Mouse (Mus musculus): ENCODE results near the gene Eps8l2. TPM values are rescaled to one million over a fixed set of nuclear protein-coding genes. Genes with fewer than 3 reads are reported as not detected.
A peak's percentile ranks its signal among the peaks of the same experiment; 100 is the strongest.

The Eps8l2 gene
- polyA plus RNA-seq (2015; fragmentation: Nextera tagmentation; extraction: Ambion mirVana) = 117 and 133 TPM in 2 replicates

GRCm38 (mm10) chr7:141338576-141339131 lies at the start of gene Eps8l2:
TSS of gene Eps8l2 (plus strand) at chr7:141338880.
- WGBS = 5% methylated on average over 23 of the region's 23 CpGs

DNA sequence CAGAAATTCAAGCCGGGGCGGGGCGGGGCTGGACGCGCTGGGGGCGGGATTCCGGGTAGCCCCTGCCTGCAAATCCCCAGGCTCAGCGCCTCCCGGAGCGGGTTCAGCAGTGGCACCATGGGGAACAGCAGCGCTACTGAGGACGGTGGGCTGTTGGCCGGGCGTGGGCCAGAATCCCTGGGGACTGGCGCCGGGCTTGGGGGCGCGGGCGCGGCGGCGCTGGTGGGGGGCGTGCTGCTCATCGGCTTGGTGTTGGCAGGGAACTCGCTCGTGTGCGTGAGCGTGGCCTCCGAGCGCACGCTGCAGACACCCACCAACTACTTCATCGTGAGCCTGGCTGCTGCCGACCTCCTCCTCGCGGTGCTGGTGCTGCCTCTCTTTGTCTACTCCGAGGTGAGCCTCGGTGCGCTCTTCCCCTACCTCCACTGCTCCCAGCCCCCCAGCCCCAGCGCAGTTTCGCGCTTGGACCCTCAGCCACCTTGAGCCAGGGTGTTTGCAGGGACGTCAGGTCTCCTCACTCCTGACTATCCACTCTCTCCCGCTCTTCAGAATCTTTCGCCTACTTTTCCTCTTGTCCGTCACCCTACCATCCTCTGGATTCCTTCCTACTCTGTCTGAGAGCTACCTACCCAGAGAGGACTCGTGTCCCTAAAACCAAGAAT lies 46.6 kb upstream of the Eps8l2 start, which contains the start of gene Drd4:
Gene Drd4, plus strand, starts transcription at position 86 of the 662 bp plus-strand sequence.
- Histone ChIP-seq H3K4me3 (replicated peaks) (peak within 1 kb of the TSS; percentile 52), H3K9ac (peak within 1 kb of the TSS; percentile 51), H3K4me2 (replicated peaks) (peak within 1 kb of the TSS; percentile 97), H3K36me3 (no peaks in the 10 kb centered on the region), H3K27me3 (replicated peaks) (peaks cover 50% of the 10 kb centered on the region), H3K27ac (no peak within 1 kb of the TSS), H3K4me1 (replicated peaks) (peaks cover 22% of the 10 kb centered on the region), H3K9me3 (no peaks in the 10 kb centered on the region)
- 4% methylated on average over 46 of the region's 46 CpGs for WGBS
- ATAC-seq = peak; percentile 60; the same call in 1 of the 2 replicates

More at GRCm38 (mm10) chr7:141338576-141339131, at the start of gene Eps8l2:
- Histone ChIP-seq H3K27ac (peak within 1 kb of the TSS; percentile 93), H3K9ac (peak within 1 kb of the TSS; percentile 55), H3K4me1 (replicated peaks) (peaks cover 27% of the 10 kb centered on the region; the same call in 1 of the 2 replicates), H3K4me3 (replicated peaks) (peak within 1 kb of the TSS; percentile 36), H3K36me3 (peaks cover 4% of the 10 kb centered on the region; the same call in 1 of the 2 replicates), H3K27me3 (replicated peaks) (no peaks in the 10 kb centered on the region), H3K4me2 (replicated peaks) (peak within 1 kb of the TSS; percentile 55), H3K9me3 (no peaks in the 10 kb centered on the region)
- peak; percentile 88 for ATAC-seq

- H3K4me3 ChIP-seq (replicated peaks) = peak overlapping the region; percentile 52; the same call in 1 of the 2 replicates
- no peak for ATAC-seq
- peaks cover 50% of the 10 kb centered on the region for H3K27me3 ChIP-seq (replicated peaks)
- H3K4me1 ChIP-seq (replicated peaks) = peaks cover 22% of the 10 kb centered on the region
- 54% methylated on average over 15 of the region's 15 CpGs for WGBS
- peaks cover 3% of the 10 kb centered on the region; the same call in 1 of the 2 replicates for H3K36me3 ChIP-seq
- no peak overlapping the region for H3K27ac ChIP-seq
- H3K4me2 ChIP-seq (replicated peaks) = peak overlapping the region; percentile 97
- 0 out of 2 replicates have a peak overlapping the region, but pooled peaks have one; percentile 51 for H3K9ac ChIP-seq
- no peaks in the 10 kb centered on the region for H3K9me3 ChIP-seq
Observed at GRCm38 (mm10) chr7:141292583-141293388, 45.9 kb upstream of the Eps8l2 start.

DNA sequence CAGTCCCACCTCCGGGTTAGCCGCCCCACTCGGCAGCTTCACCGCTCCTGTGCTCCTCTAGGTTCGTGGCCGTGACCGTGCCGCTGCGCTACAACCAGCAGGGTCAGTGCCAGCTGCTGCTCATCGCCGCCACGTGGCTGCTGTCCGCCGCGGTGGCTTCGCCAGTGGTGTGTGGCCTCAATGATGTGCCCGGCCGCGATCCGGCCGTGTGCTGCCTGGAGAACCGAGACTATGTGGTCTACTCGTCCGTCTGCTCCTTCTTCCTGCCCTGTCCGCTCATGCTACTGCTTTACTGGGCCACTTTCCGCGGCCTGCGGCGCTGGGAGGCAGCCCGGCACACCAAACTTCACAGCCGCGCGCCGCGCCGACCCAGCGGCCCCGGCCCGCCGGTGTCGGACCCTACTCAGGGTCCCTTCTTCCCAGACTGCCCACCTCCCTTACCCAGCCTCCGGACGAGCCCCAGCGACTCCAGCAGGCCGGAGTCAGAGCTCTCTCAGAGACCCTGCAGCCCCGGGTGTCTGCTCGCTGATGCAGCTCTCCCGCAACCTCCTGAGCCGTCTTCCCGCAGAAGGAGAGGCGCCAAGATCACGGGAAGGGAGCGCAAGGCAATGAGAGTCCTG lies 44.7 kb upstream of the Eps8l2 start:
- ATAC-seq = peak; percentile 46
- WGBS = 2% methylated on average over 53 of the region's 53 CpGs
- H3K9me3 ChIP-seq = no peaks in the 10 kb centered on the region
- H3K9ac ChIP-seq = peak overlapping the region; percentile 39
- peak overlapping the region; percentile 90 for H3K4me2 ChIP-seq (replicated peaks)
- peaks cover 22% of the 10 kb centered on the region for H3K4me1 ChIP-seq (replicated peaks)
- peak overlapping the region; percentile 39 for H3K4me3 ChIP-seq (replicated peaks)
- no peak overlapping the region for H3K27ac ChIP-seq
- peaks cover 50% of the 10 kb centered on the region for H3K27me3 ChIP-seq (replicated peaks)
- peaks cover 3% of the 10 kb centered on the region; the same call in 1 of the 2 replicates for H3K36me3 ChIP-seq

- ATAC-seq = no peak
- Histone ChIP-seq H3K27ac (no peak overlapping the region), H3K36me3 (peaks cover 3% of the 10 kb centered on the region; the same call in 1 of the 2 replicates), H3K4me3 (replicated peaks) (peak overlapping the region; percentile 39), H3K4me2 (replicated peaks) (peak overlapping the region; percentile 90), H3K4me1 (replicated peaks) (peaks cover 22% of the 10 kb centered on the region), H3K27me3 (replicated peaks) (peaks cover 50% of the 10 kb centered on the region), H3K9me3 (no peaks in the 10 kb centered on the region), H3K9ac (no peak overlapping the region)
- WGBS = 5% methylated on average over 20 of the region's 22 CpGs
Observed at GRCm38 (mm10) chr7:141294479-141294878, 44.2 kb upstream of the Eps8l2 start.

GRCm38 (mm10) chr7:141297926-141298650 lies 40.6 kb upstream of the Eps8l2 start:
- peaks cover 14% of the 10 kb centered on the region for H3K36me3 ChIP-seq
- no peak for ATAC-seq
- no peak overlapping the region for H3K4me3 ChIP-seq (replicated peaks)
- peaks cover 26% of the 10 kb centered on the region for H3K27me3 ChIP-seq (replicated peaks)
- 81% methylated on average over 3 of the region's 3 CpGs for WGBS
- peaks cover 13% of the 10 kb centered on the region for H3K4me1 ChIP-seq (replicated peaks)
- H3K4me2 ChIP-seq (replicated peaks) = no peak overlapping the region
- H3K9me3 ChIP-seq = no peaks in the 10 kb centered on the region
- H3K9ac ChIP-seq = no peak overlapping the region
- H3K27ac ChIP-seq = no peak overlapping the region

- ATAC-seq = no peak
- H3K36me3 ChIP-seq = peaks cover 20% of the 10 kb centered on the region
- H3K27me3 ChIP-seq (replicated peaks) = peaks cover 15% of the 10 kb centered on the region
- H3K9ac ChIP-seq = no peak overlapping the region
- peaks cover 5% of the 10 kb centered on the region for H3K4me1 ChIP-seq (replicated peaks)
- 94% methylated on average over 8 of the region's 8 CpGs for WGBS
- H3K4me2 ChIP-seq (replicated peaks) = no peak overlapping the region
- no peaks in the 10 kb centered on the region for H3K9me3 ChIP-seq
- H3K4me3 ChIP-seq (replicated peaks) = no peak overlapping the region
- no peak overlapping the region for H3K27ac ChIP-seq
Observed at GRCm38 (mm10) chr7:141299175-141299574, 39.5 kb upstream of the Eps8l2 start.

- 96% methylated on average over 9 of the region's 9 CpGs for WGBS
- Histone ChIP-seq H3K27me3 (replicated peaks) (no peaks in the 10 kb centered on the region), H3K9ac (no peak overlapping the region), H3K27ac (no peak overlapping the region), H3K4me3 (replicated peaks) (no peak overlapping the region), H3K36me3 (peaks cover 39% of the 10 kb centered on the region), H3K4me2 (replicated peaks) (no peak overlapping the region), H3K9me3 (no peaks in the 10 kb centered on the region; the same call in 1 of the 2 replicates), H3K4me1 (replicated peaks) (no peaks in the 10 kb centered on the region)
- ATAC-seq = no peak
Observed at GRCm38 (mm10) chr7:141301386-141301785, 37.3 kb upstream of the Eps8l2 start.

- no peak overlapping the region for H3K4me3 ChIP-seq (replicated peaks)
- WGBS = 85% methylated on average over 1 of the region's 1 CpGs
- no peak overlapping the region for H3K9ac ChIP-seq
- no peaks in the 10 kb centered on the region; the same call in 1 of the 2 replicates for H3K9me3 ChIP-seq
- no peaks in the 10 kb centered on the region for H3K4me1 ChIP-seq (replicated peaks)
- no peak overlapping the region for H3K4me2 ChIP-seq (replicated peaks)
- ATAC-seq = no peak
- H3K36me3 ChIP-seq = peaks cover 45% of the 10 kb centered on the region
- no peak overlapping the region for H3K27ac ChIP-seq
- H3K27me3 ChIP-seq (replicated peaks) = no peaks in the 10 kb centered on the region
Observed at GRCm38 (mm10) chr7:141302702-141303268, 35.9 kb upstream of the Eps8l2 start.

GRCm38 (mm10) chr7:141304537-141304936 lies 34.1 kb upstream of the Eps8l2 start:
- no peaks in the 10 kb centered on the region for H3K27me3 ChIP-seq (replicated peaks)
- no peak overlapping the region for H3K4me3 ChIP-seq (replicated peaks)
- no peak overlapping the region for H3K9ac ChIP-seq
- ATAC-seq = no peak
- no peak overlapping the region for H3K4me2 ChIP-seq (replicated peaks)
- 84% methylated on average over 4 of the region's 4 CpGs for whole genome bisulfite sequencing
- peaks cover 61% of the 10 kb centered on the region for H3K36me3 ChIP-seq
- no peak overlapping the region for H3K27ac ChIP-seq
- no peaks in the 10 kb centered on the region; the same call in 1 of the 2 replicates for H3K9me3 ChIP-seq
- no peaks in the 10 kb centered on the region for H3K4me1 ChIP-seq (replicated peaks)

GRCm38 (mm10) chr7:141314416-141314815 lies 24.3 kb upstream of the Eps8l2 start:
- Histone ChIP-seq H3K4me3 (replicated peaks) (no peak overlapping the region), H3K4me2 (replicated peaks) (no peak overlapping the region), H3K4me1 (replicated peaks) (no peaks in the 10 kb centered on the region), H3K36me3 (peaks cover 63% of the 10 kb centered on the region), H3K27me3 (replicated peaks) (no peaks in the 10 kb centered on the region), H3K9ac (no peak overlapping the region), H3K27ac (no peak overlapping the region), H3K9me3 (no peaks in the 10 kb centered on the region)
- WGBS = 94% methylated on average over 2 of the region's 2 CpGs
- ATAC-seq = no peak

Data from intestine, embryonic 15.5 days (tissue).